Mouse (Mus musculus) testis, adult 2 months (tissue): Measurements from ENCODE around the gene Gstk1.

Experiments
- CTCF ChIP-seq: fragments of 200-500 bp; IDR thresholded peaks from 2 replicates; pipeline ENCODE4 v1.5.1; 2012; ENCODE audit warnings: low read depth, mild to moderate bottlenecking, inconsistent platforms, low read length, moderate library complexity; ENCODE audit not compliant: control insufficient read depth, insufficient read depth, insufficient replicate concordance
- POLR2A ChIP-seq: fragments of 200-500 bp; IDR thresholded peaks from 2 replicates; pipeline ENCODE4 v1.6.1; 2012; ENCODE audit warnings: low read depth, mild to moderate bottlenecking, inconsistent platforms, low read length, moderate library complexity; ENCODE audit not compliant: control insufficient read depth

GRCm38 (mm10) chr6:42287562-42287961 is 41.8 kb downstream of the Gstk1 start:
- no peak for TF ChIP-seq POLR2A
- TF ChIP-seq CTCF, result no peak
